Mouse (Mus musculus) NIH3T3 (cell line): ENCODE results near the gene Arap1.
A peak's percentile ranks its signal among the peaks of the same experiment; 100 is the strongest.

Experiments
- DNase-seq: peaks from one replicate; pipeline ENCODE4 v3.0.0-alpha.2; 2012; ENCODE audit warnings: low read depth

The Arap1 gene

DNA sequence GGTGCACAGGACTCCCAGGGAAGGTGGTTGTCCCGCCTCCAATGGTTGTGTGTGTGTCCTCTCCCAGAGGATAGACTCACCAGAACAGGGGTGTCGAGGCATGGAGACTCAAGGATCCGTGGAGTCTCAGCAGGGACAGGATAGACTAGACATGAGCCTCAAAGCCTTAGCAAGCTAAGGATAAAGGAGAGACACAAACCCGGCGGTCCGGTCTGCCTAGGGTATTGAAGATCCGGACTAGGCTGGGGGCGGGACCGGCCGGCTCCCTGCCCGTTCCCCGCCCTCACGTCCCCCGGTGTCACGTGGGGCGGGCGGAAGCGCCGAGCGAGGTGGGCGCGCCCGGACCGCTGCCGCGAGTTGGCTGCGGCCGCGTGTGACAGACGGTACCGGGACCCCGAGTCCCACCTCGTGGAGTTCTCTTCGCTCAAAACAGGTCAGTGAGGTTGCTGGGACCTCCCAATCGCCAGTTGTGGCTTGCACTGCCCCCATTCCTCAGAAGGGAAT is at the start of gene Arap1:
Gene Arap1 (plus strand): TSS at position 301 of the 504 bp plus-strand sequence.
- peak; percentile 80 for DNase-seq

DNA sequence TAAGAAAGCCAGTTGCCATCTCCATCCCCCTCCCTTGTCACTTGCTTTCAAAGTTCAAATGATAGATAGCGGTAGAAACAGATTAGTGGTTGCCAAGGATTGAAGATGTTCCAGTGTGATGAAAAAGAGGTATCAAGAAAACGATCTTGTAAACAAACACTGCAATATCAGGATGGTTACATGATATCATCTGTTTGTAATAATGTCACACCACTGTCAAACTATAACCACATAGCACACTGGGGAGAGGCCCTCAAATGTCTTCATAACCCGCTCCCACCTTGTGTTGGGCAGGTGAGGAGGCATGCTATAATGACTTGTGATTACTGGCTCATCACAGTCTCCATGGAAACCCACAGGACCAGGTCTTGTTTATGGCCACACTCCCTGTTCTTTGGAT is 49.5 kb upstream of the Arap1 start:
- DNase-seq, result no peak

DNA sequence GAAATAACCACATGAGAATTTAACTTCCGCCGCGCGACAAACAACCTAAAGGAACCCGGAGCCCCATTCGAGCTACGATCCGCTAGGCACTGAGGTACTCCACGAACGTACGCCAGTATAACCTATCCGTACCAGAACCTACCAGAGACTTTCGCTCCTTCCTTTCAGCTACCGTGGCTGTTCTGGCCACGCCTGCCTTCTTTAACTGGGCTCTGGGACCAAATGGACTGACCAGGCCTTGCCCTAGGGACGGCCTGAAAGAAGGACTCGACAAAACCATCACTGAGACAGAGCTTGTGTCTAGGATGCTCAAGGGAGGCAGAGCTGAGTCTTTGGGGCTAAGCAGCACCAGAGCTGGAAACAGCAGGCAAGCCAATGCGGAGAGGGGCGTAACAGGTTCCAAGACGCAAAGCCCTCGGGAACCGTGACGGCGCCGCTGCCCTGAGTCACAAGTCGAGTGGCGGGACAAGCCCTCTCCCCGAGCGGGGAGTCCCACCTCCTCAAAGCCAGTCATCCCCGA is 46.4 kb upstream of the Arap1 start:
- DNase-seq, result peak; percentile 47

DNA sequence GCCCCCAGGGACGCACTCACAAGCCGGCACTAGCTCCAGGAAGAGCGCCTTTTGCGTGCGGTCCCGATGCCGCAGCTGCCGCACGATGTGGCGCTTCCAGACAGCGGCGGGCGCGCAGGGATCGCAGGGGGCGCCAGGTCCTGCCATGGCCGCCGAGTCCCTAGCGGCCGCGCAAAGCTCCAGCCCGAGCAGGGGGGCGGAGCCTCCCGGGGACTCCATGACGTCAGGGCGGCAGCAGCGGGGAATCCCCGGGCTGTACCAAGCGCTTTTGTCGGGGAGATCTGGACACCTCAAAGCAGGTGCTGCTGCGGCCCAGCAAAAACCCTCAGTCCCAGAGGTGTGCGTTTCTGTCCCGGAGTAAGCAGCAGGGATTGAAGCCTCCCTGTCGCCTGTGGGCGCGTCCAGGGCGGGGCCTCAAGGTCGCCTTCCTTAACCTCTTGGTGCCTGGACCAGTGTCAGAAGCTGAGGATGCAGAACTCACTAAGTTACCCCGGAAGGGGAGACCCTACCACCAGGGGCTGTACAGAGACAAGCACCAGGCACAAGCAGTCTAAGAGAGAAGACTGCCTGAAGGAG is 45.9 kb upstream of the Arap1 start, which contains the start of gene Atg16l2:
Gene Atg16l2 (minus strand): TSS at position 371 of the 576 bp plus-strand sequence.
- peak; percentile 90 for DNase-seq

DNA sequence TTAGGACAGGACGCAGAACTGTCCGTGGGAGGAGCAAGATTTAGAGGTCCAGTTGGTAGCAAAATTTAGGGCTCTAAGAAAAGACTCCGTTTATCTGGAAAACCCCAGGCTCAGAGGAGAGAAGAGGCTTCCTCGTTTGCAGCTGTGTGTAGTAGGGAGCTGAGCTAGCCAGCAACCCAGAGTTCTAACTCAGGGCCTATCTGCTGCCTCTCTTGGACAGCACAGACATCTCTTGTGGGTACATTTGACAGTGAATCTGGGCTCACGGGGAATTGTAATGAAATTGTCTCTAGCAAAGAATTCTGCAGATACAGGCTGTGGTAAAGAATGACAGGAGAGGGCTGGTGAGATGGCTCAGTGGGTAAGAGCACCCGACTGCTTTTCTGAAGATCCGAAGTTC is 45.2 kb upstream of the Arap1 start:
- DNase-seq, result no peak

DNA sequence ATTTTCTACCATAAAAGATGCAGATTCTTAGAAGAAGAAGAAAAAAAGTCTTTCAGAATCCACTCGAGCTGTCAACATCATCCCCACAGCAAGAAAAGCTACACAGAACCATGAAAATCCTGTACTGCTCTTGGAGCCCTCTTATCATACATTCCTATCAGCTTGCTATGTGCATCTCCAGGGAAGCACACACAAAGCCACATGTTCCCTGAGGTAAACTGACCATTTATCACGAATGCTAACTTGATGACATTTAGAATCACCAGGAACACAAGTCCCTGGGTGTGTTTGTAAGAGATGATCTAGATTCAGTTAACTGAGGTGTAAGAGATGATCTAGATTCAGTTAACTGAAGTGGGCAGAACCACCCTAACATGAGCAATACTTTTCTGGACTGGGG is 41.0 kb upstream of the Arap1 start:
- DNase-seq, result peak; percentile 63

DNA sequence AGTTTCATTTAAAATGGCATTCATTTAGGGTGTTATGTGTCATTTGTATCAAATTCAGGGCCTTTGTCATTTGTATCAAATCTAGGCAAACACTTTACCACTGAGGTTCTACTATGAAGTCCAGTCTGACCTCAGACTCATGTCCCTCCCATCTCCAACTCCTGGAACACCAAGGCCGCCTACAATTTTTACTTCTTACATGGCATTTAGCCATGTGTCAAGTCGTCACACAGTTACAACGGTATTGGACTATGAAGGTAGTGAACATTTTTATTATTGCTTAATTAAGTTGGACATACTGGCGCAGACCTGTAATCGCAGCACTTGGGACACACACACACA is 37.9 kb upstream of the Arap1 start:
- no peak for DNase-seq

DNA sequence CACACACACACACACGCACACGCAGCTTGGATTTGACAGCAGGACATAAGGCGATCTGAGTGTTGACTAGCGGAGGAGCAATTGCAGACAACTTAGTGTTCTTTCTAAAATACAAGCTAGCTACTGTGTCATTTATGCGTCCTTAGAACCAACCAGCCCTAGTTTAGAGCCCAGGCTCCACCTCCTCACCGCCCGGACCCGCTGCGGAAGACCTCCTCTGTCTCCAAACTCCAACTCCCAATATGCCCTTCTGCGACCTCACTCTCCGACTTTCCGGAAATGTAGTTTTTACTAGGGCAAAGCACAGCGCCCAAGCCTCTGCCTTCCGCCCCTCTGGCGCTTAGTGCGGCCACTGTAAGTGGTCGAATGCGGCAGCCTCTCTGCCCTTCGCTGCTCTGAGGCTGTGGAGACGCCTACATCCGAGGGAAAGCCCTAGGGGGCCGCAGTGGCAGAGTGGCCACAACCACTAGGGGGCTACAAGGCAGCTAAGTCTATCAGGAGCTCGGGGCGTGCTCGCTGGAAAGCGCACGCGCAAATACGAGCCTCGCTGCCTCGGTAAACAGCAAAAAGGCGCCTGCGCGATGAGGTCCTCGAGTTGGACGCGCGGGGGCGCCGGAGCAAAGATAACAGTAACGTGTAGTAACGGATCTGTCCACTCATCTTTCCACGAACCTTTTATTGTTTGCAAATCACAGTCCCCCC is 37.4 kb upstream of the Arap1 start:
- DNase-seq, result peak; percentile 99

DNA sequence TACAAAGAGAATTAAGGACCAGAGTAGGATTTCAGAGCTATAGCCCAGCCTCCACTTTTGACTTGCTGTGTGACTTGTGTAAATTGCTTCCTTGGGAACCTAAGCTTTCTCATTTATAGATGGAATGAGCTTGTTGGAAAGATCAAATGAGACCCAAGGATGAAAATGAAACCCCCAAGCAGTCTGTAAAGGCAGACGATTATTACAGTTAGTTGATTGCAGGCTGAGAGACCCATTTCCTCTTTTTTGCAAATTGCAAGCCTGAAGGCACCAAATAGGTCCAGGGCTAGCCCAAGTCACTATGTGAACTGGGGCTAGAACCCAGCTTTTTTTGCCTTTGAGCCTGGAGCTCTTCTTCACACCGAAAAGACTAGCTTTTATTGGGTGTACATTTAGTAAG is 36.8 kb upstream of the Arap1 start:
- no peak for DNase-seq

DNA sequence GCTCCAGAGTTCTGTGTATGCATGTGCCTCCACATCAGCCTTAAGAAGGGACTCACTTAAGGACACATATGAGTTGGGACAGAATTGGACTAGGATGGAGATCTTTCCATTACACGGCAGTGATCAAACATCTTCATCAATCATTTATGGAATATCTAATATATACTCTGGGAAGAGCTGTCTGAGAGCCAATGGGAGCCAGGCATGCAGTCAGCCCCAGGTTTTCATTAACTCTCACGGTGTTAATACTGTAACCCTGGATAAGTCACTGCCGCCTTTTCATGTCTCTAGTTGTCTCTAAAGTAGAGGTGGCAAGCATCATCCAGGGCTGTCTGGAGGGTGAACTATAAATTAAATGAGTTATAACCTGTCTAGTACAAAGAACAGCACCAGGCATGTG is 34.8 kb upstream of the Arap1 start:
- DNase-seq, result no peak

DNA sequence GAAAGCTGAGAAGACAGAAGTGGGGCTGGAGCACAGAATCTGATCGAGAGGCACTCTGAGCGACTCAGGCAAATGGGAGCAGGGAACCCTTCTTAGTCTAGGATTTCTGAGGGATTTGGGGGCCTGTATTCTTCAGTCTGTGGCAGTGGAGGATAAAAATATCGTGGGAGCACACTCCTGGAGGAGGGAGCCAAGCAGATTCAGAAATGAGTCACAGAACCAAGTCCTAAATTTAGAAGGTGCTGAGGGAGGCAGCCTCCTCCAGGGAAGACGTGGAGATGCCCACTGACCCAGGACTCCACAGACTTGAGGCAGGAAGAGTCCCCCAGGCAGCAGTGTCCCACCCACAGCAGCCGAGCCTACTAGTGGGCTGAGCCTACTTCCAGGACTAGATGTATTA is 33.5 kb upstream of the Arap1 start:
- DNase-seq, result peak; percentile 30

DNA sequence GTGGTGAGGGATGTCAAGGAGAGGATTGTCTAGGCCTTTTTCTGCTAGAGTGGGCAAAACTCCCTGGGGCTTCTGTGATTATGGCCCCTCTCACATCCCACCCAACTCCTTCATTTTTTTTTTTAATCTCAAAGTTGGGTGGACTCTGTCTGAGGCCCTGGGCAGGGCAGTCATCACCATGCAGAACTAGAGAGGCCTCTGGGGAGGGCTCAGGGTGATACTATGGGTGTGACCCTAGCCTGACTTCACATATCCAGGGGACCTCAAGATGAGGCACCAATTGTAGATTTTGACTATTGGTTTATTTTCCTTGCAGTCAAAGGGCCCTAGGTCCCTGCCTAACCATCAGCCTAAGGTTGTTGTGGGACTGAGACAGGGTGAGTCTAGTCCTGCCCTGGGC is 32.2 kb upstream of the Arap1 start:
- no peak for DNase-seq

DNA sequence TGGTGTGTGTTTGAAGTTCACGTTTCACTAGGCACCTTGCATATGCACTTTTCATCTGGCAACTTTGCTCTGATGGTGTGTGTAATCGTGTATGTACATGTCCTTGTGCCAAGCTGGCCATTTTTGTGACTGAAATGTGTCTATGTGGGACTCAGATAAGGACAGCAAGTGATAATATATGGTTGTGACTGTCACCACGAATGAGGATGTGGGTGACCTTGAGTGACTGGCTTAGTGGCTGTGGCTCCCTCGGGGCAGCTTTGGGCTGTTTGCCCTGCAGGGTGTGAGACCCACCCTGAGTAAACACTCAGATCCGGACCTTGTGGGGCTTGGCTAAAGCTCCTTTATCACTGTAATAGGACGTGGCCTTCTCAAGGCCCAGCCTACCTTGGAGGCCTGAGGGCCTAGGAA is 31.3 kb upstream of the Arap1 start:
- DNase-seq, result no peak

DNA sequence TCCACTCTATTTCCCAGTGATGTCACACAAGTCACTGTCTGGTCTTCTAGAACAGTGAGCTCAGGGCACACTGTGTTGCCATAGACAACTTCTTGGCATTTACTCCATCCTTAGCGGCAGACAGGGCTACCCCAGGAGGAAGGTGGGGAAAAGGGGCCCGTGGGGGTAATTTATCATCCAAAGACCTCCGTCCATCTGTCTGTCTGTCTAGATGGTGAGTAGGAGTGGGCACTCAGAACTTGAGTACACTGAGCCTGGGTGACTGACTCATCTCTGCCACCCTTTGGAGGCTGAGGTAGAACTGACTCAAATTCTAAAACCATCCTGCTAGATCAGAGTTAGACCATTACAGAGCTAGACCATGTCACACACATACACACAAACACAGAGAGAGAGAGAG is 30.9 kb upstream of the Arap1 start, which contains the start of gene Stard10:
Gene Stard10 (plus strand): TSS at position 73 of the 400 bp plus-strand sequence.
- no peak for DNase-seq

DNA sequence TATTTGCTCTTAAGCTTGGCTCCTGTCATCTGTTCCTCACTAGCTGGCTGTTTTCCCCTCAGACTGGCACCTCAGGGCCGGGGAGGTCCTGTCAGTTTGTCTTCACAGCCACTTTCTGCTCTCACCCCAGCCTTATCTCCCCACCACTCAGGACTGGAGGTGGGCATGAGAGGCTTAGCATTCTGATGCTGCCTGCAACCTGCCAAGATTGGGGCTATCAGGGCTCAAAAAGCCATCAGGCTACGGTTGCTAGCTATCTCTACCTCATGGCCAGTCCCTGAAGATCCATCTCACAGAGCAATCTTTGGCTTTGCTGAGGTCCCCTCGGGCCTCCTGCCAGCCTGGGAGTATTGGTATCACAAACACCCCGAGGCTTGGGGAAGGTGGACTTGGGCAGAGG is 29.0 kb upstream of the Arap1 start:
- no peak for DNase-seq

DNA sequence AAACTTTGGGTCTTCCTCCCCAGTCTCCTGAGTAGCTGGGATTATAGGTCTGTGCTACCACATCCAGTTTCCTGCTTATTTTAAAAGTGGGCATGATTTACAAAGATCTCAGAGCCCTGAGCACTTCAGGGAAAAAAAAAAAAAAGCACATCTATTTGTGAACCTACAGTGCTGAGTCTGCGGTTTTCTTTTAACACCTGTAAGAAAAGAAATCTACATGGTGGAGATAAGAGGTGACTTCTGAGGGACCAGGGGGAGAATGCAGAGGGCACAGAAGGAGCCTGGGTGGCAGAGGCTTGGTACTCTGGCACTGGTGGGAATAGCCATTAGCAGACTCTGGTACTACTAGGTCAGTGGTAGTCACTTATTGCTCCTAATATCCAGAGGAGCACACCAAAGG is 28.1 kb upstream of the Arap1 start:
- DNase-seq, result no peak

DNA sequence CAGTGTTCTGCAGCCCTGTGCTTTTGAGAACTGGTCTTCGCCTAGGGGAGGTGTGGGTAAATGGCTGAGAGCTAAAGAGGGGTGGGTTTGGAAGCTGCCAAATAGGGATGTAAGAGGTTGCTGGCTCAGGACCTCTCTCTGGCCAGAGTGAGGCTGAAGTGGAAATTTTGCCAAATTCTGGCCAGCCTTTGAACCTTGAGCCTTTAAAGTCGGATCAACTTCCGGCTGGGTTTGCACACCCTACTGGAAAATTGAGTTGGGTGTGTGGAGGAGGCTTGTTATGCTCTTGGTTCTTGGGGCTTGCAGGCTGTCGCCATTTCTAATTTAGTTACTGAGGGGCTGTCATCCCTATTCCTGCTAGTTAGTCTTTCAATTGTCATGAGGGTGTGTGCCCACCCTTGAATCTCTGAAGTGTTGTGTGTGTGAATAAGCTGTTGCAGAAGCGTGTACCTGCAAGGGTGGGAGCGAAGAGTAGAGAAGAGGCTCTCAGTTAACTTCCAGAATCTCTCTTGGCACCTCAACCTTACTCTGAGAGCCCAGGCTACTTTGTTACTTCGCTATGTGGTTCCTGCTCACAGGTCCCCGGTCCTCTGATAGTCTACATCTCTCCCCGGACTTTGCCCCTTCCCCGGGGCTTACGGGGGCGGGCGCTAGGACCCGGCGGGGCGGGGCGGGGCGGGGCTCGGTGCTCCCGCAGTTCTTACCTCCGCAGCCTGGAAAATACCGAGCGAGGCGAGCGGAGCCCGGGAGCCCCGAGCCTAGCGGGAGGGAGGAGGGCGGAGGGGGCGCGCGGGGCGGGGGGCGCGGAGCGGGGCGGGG is 27.3 kb upstream of the Arap1 start:
- DNase-seq, result no peak

DNA sequence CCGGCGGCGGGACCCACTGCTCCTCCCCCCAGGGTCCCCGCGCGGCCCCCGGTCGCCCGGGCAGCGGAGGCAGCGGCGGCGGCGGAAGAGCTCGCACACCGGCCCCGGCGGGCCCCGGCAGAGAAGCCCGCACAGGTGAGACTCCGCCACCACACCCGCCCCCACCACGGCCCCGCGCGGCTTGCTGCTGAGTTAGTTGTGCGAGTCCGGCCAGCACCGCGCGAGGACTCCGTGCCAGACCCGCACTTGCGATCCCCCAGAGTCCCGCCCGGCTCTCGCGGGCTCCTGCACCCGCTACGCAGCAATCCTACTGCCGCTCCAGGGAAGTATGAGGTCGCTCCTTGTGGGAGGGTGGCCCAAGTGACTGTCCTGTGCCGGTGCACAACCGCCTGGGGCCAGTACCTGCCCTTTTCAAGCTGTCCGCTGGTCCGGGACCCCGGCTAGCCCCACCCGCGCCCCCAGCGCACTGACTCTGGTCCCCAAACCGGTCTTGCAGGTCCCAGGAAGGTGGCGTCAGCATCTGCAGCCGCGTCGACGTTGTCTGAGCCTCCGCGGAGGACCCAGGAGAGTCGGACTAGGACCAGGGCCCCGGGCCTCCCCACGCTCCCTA is 26.5 kb upstream of the Arap1 start:
- DNase-seq, result no peak

DNA sequence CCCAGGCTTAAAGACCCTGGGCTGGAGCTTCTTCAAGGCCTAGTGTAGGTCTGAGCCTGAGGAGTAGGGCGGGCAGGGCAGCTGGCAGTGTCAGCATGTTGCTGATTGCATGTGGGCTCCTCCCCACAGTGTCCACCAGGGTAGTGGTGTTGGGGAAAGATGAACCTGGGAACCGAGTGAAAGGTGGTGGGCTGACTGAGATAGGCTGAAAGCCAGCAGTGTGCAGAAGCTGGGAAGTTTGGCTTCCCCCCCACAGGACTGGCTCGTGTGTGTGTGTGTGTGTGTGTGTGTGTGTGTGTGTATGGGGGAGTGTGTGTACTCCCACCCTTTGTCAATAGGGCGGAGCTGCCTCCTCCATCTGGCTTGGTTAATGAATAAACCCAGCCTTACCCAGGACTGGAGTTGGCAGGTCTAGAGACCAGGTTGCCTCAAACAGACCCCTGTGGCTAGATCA is 24.7 kb upstream of the Arap1 start:
- DNase-seq, result no peak

DNA sequence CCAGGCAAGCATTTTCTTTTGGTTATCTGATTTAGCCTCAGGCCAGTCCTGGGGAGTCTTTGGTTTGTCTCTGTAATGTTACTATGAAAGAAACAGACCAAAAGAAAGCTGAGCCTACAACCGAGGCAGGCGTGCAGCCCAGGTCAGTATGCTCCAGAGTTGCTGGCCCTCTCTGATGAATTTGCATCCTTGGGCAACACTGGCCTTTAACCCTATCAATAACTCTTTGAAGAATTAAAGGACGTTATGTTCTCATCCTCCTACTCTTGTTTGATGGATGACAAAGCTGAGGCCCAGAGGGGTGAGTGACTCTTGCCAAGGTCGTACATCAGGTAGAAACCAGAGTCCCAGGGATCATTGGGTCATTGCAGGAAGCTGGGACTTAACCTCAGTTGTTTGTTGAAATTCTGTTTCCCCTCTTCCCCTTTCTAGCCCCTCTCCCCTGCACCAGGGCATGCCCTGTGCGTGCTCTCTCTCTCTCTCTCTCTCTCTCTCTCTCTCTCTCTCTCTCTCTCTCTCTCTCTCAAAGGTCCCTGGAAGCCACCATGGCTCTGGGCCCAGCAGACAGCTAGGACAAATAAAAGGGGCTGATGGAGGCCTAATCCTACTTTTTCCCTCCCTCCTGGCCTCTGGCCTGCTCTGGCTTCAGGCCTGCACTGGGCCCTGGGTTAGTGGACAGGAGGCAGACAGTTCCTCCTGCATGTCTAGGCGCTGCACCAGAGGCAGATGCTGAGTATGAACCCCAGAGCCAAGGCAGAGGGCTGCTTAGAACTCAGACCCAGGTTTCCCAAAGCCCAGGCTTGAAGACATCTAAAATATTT is 23.5 kb upstream of the Arap1 start:
- DNase-seq, result no peak

DNA sequence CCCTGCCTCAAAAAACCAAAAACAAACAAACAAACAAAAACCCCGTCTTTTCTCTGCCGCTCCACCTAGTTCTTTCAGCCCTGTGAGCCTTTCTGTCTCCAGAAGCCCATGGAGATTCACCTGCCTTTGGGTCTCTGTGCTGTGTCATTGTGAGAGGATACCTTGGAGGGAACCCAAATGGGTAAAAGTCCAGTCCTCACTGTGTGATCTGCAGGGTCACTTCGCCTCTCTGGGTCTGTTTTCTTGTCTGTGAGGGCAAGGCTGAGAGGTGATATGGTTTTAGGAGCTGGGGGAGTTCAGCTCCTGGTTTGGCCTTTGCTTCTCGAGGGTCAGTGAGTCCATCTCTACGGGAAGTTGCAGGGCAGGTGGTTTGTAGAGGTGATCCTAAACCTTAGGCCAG is 21.9 kb upstream of the Arap1 start:
- DNase-seq, result no peak
